8 mouse cellular contexts compared by ENCODE assay signal in the genomic region with DNA sequence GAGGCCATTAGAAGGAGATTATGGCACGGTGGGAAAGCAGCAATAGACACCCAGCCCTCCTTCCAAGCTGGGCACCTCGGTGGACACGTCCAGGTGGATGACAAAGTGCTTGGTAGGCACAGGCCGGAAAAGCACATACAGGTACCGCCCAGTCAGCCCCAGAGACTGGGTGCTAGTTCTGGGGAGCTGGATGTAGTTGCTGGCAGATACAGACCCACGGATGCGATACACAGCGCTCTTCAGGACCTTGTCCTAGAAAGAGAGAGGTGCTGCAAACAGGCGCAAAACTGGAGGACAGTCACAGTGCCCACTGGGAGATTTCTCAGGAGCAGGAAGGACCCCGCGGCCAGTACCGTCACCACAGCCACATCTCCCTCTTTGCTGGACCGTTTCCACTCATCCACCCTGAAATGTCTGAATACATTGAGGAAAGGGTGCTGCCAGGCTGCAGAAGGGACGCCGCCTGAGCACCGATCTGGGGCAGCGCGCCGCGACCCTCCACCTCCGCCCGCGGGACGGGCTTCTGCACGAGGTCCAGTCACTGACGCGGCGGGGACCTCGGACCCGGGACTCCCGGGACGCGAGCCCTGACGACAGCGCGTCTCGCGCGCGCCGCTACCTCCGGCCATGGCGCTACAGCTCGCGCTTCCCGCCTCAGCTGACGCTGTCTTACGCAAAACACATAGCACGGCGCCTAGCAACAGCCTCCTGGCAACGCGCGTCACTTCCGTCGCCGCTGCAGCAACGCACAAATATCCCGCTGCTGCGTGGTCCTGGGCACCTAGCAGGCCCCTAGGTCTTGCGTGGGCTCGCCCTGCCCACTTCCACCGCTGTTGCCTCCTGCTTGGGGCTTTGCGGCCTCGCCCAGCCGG. TPM values are rescaled to one million over a fixed set of nuclear protein-coding genes. Genes with fewer than 3 reads are reported as not detected.
DNase-seq lines count a peak whose midpoint lies in the region; ATAC-seq lines count a peak whose summit lies in the region.

A gene (minus strand): TSS at position 670 of the 872 bp plus-strand sequence.

- H3K4me3 ChIP-seq in intestine, embryonic 14.5 days (ENCODE audit: low read depth, low read length) = peak within 1 kb of the TSS; percentile 63

- peak within 1 kb of the TSS; percentile 75 for H3K4me2 ChIP-seq in intestine, embryonic 14.5 days (ENCODE audit: low read length)

- H3K27ac ChIP-seq in intestine, embryonic 14.5 days (ENCODE audit: low read depth) = peak within 1 kb of the TSS; percentile 83

- H3K27me3 ChIP-seq in intestine, embryonic 14.5 days (replicated peaks; ENCODE audit: control insufficient read depth, insufficient read depth, low read length) = no peaks in the 10 kb centered on the region

- no peaks in the 10 kb centered on the region; the same call in 1 of the 2 replicates for H3K36me3 ChIP-seq in intestine, embryonic 14.5 days (ENCODE audit: control insufficient read depth, insufficient read depth, low read length)

- H3K4me1 ChIP-seq in intestine, embryonic 14.5 days (replicated peaks; ENCODE audit: control insufficient read depth, insufficient read depth, low read length) = peaks cover 9% of the 10 kb centered on the region

- peak; percentile 95 for DNase-seq in adrenal gland, adult 2 months
- peak; percentile 97 for DNase-seq in embryo, embryonic 11 days
- peak; percentile 89 for DNase-seq in gastrocnemius, postnatal 25 days
- peak; percentile 86 for DNase-seq in intestine, embryonic 14.5 days (ENCODE audit: low spot score)
- peak; percentile 90 to 95 for DNase-seq in left cerebral cortex, postnatal 10 days (ENCODE audit: extremely low spot score in 1 of 2, low spot score in 2 of 2)
- DNase-seq in right cerebral cortex, postnatal 10 days (ENCODE audit: low spot score in 2 of 2) = peak; percentile 95 to 96
- DNase-seq in urinary bladder, postnatal 14 days (ENCODE audit: low spot score) = peak; percentile 91

- H3K9ac ChIP-seq in intestine, embryonic 14.5 days (ENCODE audit: low read length) = peak within 1 kb of the TSS; percentile 75

- 4% methylated on average over 64 of the region's 65 CpGs for WGBS in intestine, embryonic 14.5 days

- no peaks in the 10 kb centered on the region for H3K9me3 ChIP-seq in intestine, embryonic 14.5 days (ENCODE audit: control insufficient read depth, low read length)

- ATAC-seq in intestine, embryonic 14.5 days (replicated peaks; ENCODE audit: low FRiP score, low TSS enrichment, low read depth) = peak; percentile 93
- peak; percentile 96 for ATAC-seq in megakaryocyte progenitor cell, adult 5-6 weeks (replicated peaks; ENCODE audit: poor library complexity)

- intact Hi-C loops in left cerebral cortex, postnatal 10 days (cut with DNase I) = no loop called here

RNA-seq across cellular contexts. Expression of the gene that starts here (rescaled TPM):
- total RNA-seq in adrenal gland, adult 2 months (2021) = 10 to 100 TPM; 13.9 to 15.1 TPM
- 75.1 and 83.0 TPM in 2 replicates for polyA plus RNA-seq in adrenal gland, adult 2 months (2012; rRNA removed)
- 1 to 10 TPM; 1.2 to 2.1 TPM for total RNA-seq in gastrocnemius, postnatal 25 days (2021)
- polyA plus RNA-seq in intestine, embryonic 14.5 days (2014; fragmentation: Nextera tagmentation; extraction: Ambion mirVana) = 18.2 and 19.8 TPM in 2 replicates
- total RNA-seq in left cerebral cortex, postnatal 10 days (2021) = 10 to 100 TPM; 34.0 to 35.6 TPM
- total RNA-seq in megakaryocyte progenitor cell, adult 5-6 weeks (2015) = 29.5 and 37.9 TPM in 2 replicates
- total RNA-seq in megakaryocyte progenitor cell, adult 5-6 weeks (2017) = 17.4 and 17.6 TPM in 2 replicates

Comparison
In these comparisons a context has a peak if more than half of its experiments do, and no peak if none do; other contexts are left out.
1. Peak in every context shown above with its lines: DNase-seq, ATAC-seq, H3K4me3 ChIP-seq and H3K27ac ChIP-seq.
2. RNA of the gene that starts here (total RNA-seq): 17.4 to 37.9 TPM in megakaryocyte progenitor cell, adult 5-6 weeks, 34.0 to 35.6 TPM in left cerebral cortex, postnatal 10 days and 13.9 to 15.1 TPM in adrenal gland, adult 2 months; 1.2 to 2.1 TPM in gastrocnemius, postnatal 25 days; every median in the first group is over 4 times any median in the second.